Mouse (Mus musculus) bone marrow, adult 2 months (tissue): Measurements from ENCODE around the gene Fuz. TPM values are rescaled to one million over a fixed set of nuclear protein-coding genes. Genes with fewer than 3 reads are reported as not detected.

Source experiments
- H3K27ac ChIP-seq: fragments of 200-500 bp; 2 replicates; pipeline ENCODE4 v1.5.1; 2012; ENCODE audit warnings: low read depth, mild to moderate bottlenecking, control low read depth, inconsistent platforms, low read length; ENCODE audit not compliant: control insufficient read depth, poor library complexity, insufficient read depth
- H3K4me1 ChIP-seq: fragments of 200-500 bp; 2 replicates; pipeline ENCODE4 v1.6.1; 2011; ENCODE audit warnings: low read length; ENCODE audit not compliant: control insufficient read depth, insufficient read depth
- H3K4me3 ChIP-seq: fragments of 200-500 bp; replicated peaks from 2 replicates; pipeline ENCODE3; 2011; ENCODE audit warnings: mild to moderate bottlenecking, low read depth, low read length, control low read depth; ENCODE audit not compliant: control insufficient read depth
- CTCF ChIP-seq: fragments of 200-500 bp; IDR thresholded peaks from 2 replicates; pipeline ENCODE4 v1.5.1; 2011; ENCODE audit warnings: low read length, control low read depth; ENCODE audit not compliant: control insufficient read depth, insufficient read depth
- POLR2A ChIP-seq: fragments of 200-500 bp; IDR thresholded peaks from 2 replicates; pipeline ENCODE4 v1.6.1; 2011; ENCODE audit warnings: low read depth, mild to moderate bottlenecking, control low read depth, low read length, borderline replicate concordance; ENCODE audit not compliant: control insufficient read depth
- WGBS: fragments of 180-500 bp; shearing (Covaris S2); methylation state at CpG from one replicate; pipeline ENCODE4 v1.1.7; 2018; 5-methylcytosine and 5-hydroxymethylcytosine counted together
- polyA plus RNA-seq: library from polyadenylated mRNA; stranded (reverse); fragments of >200 nt; gene quantifications from 2 replicates; pipeline ENCODE4 v1.2.4, GENCODE M21; 2011; ENCODE audit warnings: low replicate concordance; ENCODE audit not compliant: missing spikeins, insufficient read depth, insufficient read length

Gene Fuz
- polyA plus RNA-seq, result 7.0 and 21.8 TPM in 2 replicates

GRCm38 (mm10) chr7:44895593-44896434, at the start of gene Fuz:
Gene Fuz (plus strand): TSS chr7:44896079.
- H3K27ac ChIP-seq, result peak within 1 kb of the TSS; percentile 46
- peak within 1 kb of the TSS; percentile 69 for H3K4me3 ChIP-seq
- peaks cover 3% of the 10 kb centered on the region for H3K4me1 ChIP-seq
- WGBS, result under 1% methylated on average over 34 of the region's 34 CpGs
- TF ChIP-seq POLR2A (peak; percentile 38; the same call in 1 of the 2 replicates), CTCF (peak; percentile 34; the same call in 1 of the 2 replicates)

GRCm38 (mm10) chr7:44846804-44847203, 49.1 kb upstream of the Fuz start:
- H3K4me3 ChIP-seq, result no peak overlapping the region
- WGBS, result 92% methylated on average over 7 of the region's 7 CpGs
- H3K27ac ChIP-seq, result no peak overlapping the region
- peaks cover 6% of the 10 kb centered on the region; the same call in 1 of the 2 replicates for H3K4me1 ChIP-seq
- TF ChIP-seq POLR2A, result no peak
- TF ChIP-seq CTCF, result no peak

GRCm38 (mm10) chr7:44847772-44848171, 48.1 kb upstream of the Fuz start:
- TF ChIP-seq POLR2A (no peak), CTCF (no peak)
- no peak overlapping the region for H3K27ac ChIP-seq
- WGBS, result 72% methylated on average over 5 of the region's 5 CpGs
- H3K4me3 ChIP-seq, result peak overlapping the region; percentile 83
- peaks cover 6% of the 10 kb centered on the region; the same call in 1 of the 2 replicates for H3K4me1 ChIP-seq

GRCm38 (mm10) chr7:44848561-44849415, 47.1 kb upstream of the Fuz start, which contains the start of the genes Akt1s1 and Tbc1d17:
Gene Akt1s1 (plus strand): TSS chr7:44848991.
Gene Tbc1d17 (minus strand): TSS chr7:44849079.
- Histone ChIP-seq H3K4me3 (peak within 1 kb of the TSS; percentile 83), H3K27ac (peak within 1 kb of the TSS; percentile 90), H3K4me1 (peaks cover 6% of the 10 kb centered on the region; the same call in 1 of the 2 replicates)
- no peak; the same call in 1 of the 2 replicates for TF ChIP-seq CTCF
- peak; percentile 58; the same call in 1 of the 2 replicates for TF ChIP-seq POLR2A
- WGBS, result under 1% methylated on average over 54 of the region's 54 CpGs

- under 1% methylated on average over 41 of the region's 41 CpGs for WGBS
- Histone ChIP-seq H3K4me1 (peaks cover 6% of the 10 kb centered on the region; the same call in 1 of the 2 replicates), H3K4me3 (peak overlapping the region; percentile 83), H3K27ac (peak overlapping the region; percentile 90)
- no peak for TF ChIP-seq CTCF
- no peak for TF ChIP-seq POLR2A
Observed at GRCm38 (mm10) chr7:44849416-44850111, 46.3 kb upstream of the Fuz start.

- peak overlapping the region; percentile 83 for H3K4me3 ChIP-seq
- H3K4me1 ChIP-seq, result peaks cover 6% of the 10 kb centered on the region; the same call in 1 of the 2 replicates
- TF ChIP-seq CTCF (no peak), POLR2A (no peak)
- H3K27ac ChIP-seq, result peak overlapping the region; percentile 90
- under 1% methylated on average over 33 of the region's 33 CpGs for WGBS
Observed at GRCm38 (mm10) chr7:44850146-44850545, 45.7 kb upstream of the Fuz start.
